Mouse (Mus musculus) CD8-positive naive resting alpha-beta T cell, adult 2 months (primary cell): ENCODE data around the gene Hist1h3f.
"Not testable (repeated sequence)": the region's sequence is repeated elsewhere in the genome, so short reads cannot be mapped to it uniquely, and the experiment has no call there.

Source experiments
- DNase-seq, 2 experiments: peaks; one replicate each; pipeline ENCODE4 v3.0.0; 2022; ENCODE audit warnings: low read depth in 2 of 2, low spot score in 2 of 2

The Hist1h3f gene

DNA sequence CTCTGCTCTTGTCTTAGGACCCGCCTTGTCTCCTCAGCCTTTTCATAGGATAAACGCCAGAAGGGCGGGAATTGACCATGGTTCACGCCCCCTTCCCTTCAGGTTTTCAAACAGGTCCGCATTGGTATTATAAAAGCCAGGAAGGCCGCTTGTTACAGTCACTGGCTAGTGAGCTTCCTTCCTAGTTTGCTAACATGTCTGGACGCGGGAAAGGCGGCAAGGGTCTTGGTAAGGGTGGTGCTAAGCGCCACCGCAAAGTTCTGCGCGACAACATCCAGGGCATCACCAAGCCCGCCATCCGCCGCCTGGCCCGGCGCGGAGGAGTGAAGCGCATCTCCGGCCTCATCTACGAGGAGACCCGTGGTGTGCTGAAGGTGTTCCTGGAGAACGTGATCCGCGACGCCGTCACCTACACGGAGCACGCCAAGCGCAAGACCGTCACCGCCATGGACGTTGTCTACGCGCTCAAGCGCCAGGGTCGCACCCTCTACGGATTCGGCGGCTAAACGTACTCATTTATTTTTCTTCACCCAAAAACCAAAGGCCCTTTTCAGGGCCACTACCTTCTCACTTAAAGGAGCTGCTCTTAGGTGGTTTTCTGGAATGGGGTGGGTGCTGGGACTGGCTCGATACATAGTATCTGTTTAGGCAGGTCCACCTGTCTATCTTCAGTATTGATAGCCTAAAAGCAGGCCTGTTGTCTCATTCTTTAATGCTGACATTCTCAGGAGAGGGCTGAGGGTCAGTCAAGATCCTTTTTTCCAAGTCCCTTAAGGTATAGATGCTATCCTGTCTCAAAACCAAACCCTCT, 37.8 kb downstream of the Hist1h3f start, which contains the start of gene Hist1h4d:
Gene Hist1h4d (plus strand): TSS at position 191 of the 811 bp plus-strand sequence.
- peak; percentile 85 to 91 for DNase-seq

GRCm38 (mm10) chr13:23582219-23583056, 38.6 kb downstream of the Hist1h3f start:
- no peak for DNase-seq

GRCm38 (mm10) chr13:23583387-23584068, 39.7 kb downstream of the Hist1h3f start:
- DNase-seq, result no peak

- no peak for DNase-seq
These were observed 40.5 kb downstream of the Hist1h3f start for GRCm38 (mm10) chr13:23584331-23584730.

GRCm38 (mm10) chr13:23585029-23585441, 41.2 kb downstream of the Hist1h3f start:
- peak; percentile 62 to 70 for DNase-seq

DNA sequence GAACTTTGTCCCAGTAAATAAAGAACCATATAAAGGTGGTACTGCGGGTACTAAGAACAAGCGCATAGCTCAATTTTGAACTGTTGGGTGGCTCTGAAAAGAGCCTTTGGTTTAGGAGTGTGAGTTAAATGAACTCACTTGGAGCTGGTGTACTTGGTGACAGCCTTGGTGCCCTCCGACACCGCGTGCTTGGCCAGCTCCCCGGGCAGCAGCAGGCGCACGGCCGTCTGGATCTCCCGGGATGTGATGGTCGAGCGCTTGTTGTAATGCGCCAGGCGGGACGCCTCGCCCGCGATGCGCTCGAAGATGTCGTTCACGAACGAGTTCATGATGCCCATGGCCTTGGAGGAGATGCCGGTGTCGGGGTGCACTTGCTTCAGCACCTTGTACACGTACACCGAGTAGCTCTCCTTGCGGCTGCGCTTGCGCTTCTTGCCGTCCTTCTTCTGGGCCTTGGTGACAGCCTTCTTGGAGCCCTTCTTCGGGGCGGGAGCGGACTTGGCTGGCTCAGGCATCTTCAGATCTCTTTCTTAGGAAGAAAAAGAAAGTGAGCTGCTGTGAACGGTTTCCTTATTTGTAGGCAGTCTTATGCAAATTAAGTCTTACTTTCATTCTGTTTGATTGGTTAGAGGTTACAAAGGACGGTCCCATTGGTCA, 41.7 kb downstream of the Hist1h3f start:
- DNase-seq, result peak; percentile 68 to 69

DNA sequence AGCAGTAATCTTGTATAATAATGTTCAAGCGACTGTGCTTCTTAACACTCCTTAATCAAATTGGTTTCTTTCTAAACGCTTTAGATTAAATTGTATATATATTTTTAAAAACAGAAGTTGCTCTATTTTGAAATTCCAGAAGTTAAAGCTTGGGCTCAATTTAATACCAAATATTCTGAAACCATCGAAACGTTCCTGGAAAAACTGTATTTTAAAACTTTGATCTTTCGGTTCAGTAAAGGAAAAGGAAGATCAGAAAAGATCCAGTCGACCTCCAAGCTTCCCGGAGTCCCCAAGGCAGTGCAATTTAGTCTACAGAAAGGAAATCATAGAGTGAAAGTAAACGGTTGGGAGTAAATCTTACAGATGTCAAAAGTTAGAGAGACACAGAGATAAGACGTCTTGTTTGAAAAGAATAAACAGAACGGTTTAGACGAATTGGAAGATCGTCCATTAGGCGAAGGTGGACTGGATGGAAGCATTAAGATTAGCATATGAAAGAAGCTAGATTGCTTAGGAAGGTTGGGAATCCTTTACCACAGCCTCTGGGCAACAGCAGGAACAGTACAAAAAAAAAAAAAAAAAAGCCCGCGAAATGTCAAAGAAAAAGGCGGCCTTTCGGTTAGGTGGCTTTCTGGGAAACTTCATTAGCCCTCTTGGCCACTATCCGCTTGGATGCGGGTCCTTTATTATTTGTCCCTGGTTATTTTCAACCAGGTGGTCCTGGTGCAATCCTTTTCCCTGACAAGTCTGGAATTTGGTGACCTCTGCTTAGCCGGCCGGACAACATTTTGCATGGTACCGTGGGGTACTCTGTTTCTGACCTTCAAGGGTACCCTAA, 42.5 kb downstream of the Hist1h3f start:
- no peak for DNase-seq

DNA sequence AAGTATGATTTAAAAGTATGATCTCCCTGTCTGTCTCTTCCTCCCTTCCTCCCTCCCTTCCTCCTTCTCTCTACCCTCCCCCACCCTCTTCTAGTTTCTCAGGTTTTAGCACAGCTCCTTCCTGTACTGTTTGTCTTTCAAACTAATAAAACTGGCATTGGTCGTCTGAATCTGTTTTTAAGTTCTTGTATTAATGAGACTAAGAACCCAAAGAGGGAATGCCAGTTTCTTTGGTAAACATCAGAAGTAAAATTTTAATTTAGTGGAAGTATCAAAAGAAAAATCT, 43.0 kb downstream of the Hist1h3f start:
- no peak for DNase-seq

GRCm38 (mm10) chr13:23591206-23591605, 47.4 kb downstream of the Hist1h3f start:
- no peak for DNase-seq

DNA sequence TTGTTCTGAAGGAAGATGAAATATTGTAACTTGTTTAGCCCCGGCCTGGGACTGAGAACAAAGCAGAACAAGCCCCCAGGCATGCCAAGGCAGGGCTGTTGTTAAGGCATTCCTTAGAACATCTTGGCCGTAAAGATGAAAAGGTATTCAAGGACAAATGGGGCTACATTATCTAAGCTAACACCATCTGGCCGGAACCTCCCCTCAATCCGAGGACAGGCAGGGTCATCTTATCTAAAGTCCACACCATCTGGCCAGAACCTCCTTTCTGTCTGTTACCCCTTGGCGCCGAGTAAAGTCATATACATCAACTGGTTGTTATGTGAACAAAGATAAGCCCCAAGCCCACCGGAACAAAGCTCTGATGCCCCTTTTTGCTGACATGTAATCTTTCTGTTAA, 48.0 kb downstream of the Hist1h3f start:
- DNase-seq, result not testable (repeated sequence)

DNA sequence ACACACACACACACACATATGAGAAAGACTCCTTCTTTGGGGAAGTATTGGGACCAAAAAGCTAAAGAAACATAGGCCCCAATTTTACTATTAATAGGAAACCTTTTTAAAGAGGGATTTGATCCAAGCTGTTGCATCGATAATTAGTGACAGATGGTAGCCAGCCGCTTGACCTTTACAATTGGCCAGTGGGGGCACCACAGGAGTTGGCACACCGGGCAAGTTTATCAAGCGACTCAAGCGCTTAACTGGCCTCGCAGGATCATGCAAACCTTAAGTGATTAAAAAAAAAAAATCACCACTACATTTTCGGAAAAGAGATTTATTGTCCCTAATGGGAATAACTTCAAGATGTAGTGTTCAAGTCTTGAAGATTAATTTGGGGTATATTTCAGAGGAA, 48.8 kb downstream of the Hist1h3f start:
- no peak for DNase-seq

- no peak for DNase-seq
These were observed 49.4 kb downstream of the Hist1h3f start for GRCm38 (mm10) chr13:23593051-23593770.
